Mouse (Mus musculus): ENCODE measurements around the gene Olfr801.

GRCm38 (mm10) chr10:129673765-129674164, at the start of gene Olfr801:
- TF ChIP-seq CTCF (IDR thresholded peaks at IDR 0.05; ENCODE audit: extremely low read depth, insufficient read depth, insufficient read length, insufficient replicate concordance) (no peak), POLR2A (IDR thresholded peaks at IDR 0.05; ENCODE audit: low read depth, low read length) (no peak)

Measured in spleen, adult 2 months (tissue).